Mouse (Mus musculus) heart, postnatal 0 days (tissue): Measurements from ENCODE around the gene Axl.

Experiments used
- CTCF ChIP-seq: IDR thresholded peaks from 2 replicates; pipeline ENCODE4 v1.5.1; 2016; ENCODE audit warnings: antibody characterized with exemption, control low read depth, low read depth
- EP300 ChIP-seq: IDR thresholded peaks from 2 replicates; pipeline ENCODE4 v1.6.1; 2016; ENCODE audit warnings: antibody characterized with exemption, low read depth

DNA sequence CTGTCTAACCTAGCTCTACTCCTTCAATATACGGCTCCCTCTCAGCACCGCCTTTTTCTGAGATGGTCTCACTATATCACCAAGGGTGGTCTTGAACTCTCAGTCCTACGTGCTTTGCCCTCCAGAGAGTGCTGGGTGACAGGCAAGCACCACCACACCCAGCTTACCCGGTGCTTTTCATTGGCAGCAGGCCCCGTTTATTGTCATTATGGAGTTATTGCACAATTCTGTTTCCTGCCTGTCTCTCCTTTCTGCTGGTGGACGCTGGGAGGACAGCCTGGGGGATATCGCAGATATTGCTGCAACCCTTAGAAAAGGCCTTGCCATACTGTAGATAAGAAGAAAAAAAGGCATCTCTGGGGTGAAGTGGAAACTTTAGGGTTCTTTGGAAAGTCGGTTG lies 2.1 kb upstream of the Axl start:
- no peak for TF ChIP-seq CTCF
- TF ChIP-seq EP300: no peak
